Mouse (Mus musculus): ENCODE data around the gene Ppef2. TPM values are rescaled to one million over a fixed set of nuclear protein-coding genes. Genes with fewer than 3 reads are reported as not detected.
A peak's percentile ranks its signal among the peaks of the same experiment; 100 is the strongest.

Gene Ppef2
- polyA plus RNA-seq, 1 experiment: 2.1 TPM

- H3K4me1 ChIP-seq (ENCODE audit: control insufficient read depth, insufficient read depth, low read length): no peaks in the 10 kb centered on the region
- H3K27ac ChIP-seq (ENCODE audit: insufficient read depth, low read length): no peak overlapping the region
- 91% methylated on average over 10 of the region's 10 CpGs for WGBS
Observed at GRCm38 (mm10) chr5:92278942-92279537, 23.0 kb upstream of the Ppef2 start.

GRCm38 (mm10) chr5:92277437-92278394 is 21.6 kb upstream of the Ppef2 start, which contains the start of gene Naaa:
Gene Naaa (minus strand): TSS chr5:92278170.
- no peaks in the 10 kb centered on the region for H3K27me3 ChIP-seq (ENCODE audit: control insufficient read depth, insufficient read depth, low read length)
- WGBS: 2% methylated on average over 54 of the region's 54 CpGs
- peak within 1 kb of the TSS; percentile 74 for H3K4me3 ChIP-seq (replicated peaks; ENCODE audit: insufficient read depth, low read depth, low read length)
- peak within 1 kb of the TSS; percentile 54 for H3K27ac ChIP-seq (ENCODE audit: insufficient read depth, low read length)
- H3K4me1 ChIP-seq (ENCODE audit: control insufficient read depth, insufficient read depth, low read length): no peaks in the 10 kb centered on the region
- TF ChIP-seq POLR2A (IDR thresholded peaks at IDR 0.05; ENCODE audit: borderline replicate concordance, insufficient read depth, low read length) (peak; percentile 77), CTCF (IDR thresholded peaks at IDR 0.05; ENCODE audit: borderline replicate concordance, insufficient read depth, low read depth, low read length) (peak; percentile 21; the same call in 1 of the 2 replicates)
- DNase-seq: peak; percentile 90 to 92

More at GRCm38 (mm10) chr5:92278942-92279537, 23.0 kb upstream of the Ppef2 start:
- no peak for DNase-seq
- Histone ChIP-seq H3K27me3 (ENCODE audit: control insufficient read depth, insufficient read depth, low read length) (no peaks in the 10 kb centered on the region), H3K4me3 (replicated peaks; ENCODE audit: insufficient read depth, low read depth, low read length) (no peak overlapping the region)
- no peak for TF ChIP-seq CTCF (IDR thresholded peaks at IDR 0.05; ENCODE audit: borderline replicate concordance, insufficient read depth, low read depth, low read length)
- no peak for TF ChIP-seq POLR2A (IDR thresholded peaks at IDR 0.05; ENCODE audit: borderline replicate concordance, insufficient read depth, low read length)

GRCm38 (mm10) chr5:92270496-92270895 is 14.4 kb upstream of the Ppef2 start:
- H3K4me3 ChIP-seq (replicated peaks; ENCODE audit: insufficient read depth, low read depth, low read length): no peak overlapping the region
- WGBS: 87% methylated on average over 7 of the region's 7 CpGs
- H3K4me1 ChIP-seq (ENCODE audit: control insufficient read depth, insufficient read depth, low read length): no peaks in the 10 kb centered on the region
- no peak for DNase-seq
- no peaks in the 10 kb centered on the region for H3K27me3 ChIP-seq (ENCODE audit: control insufficient read depth, insufficient read depth, low read length)
- no peak for TF ChIP-seq CTCF (IDR thresholded peaks at IDR 0.05; ENCODE audit: borderline replicate concordance, insufficient read depth, low read depth, low read length)
- TF ChIP-seq POLR2A (IDR thresholded peaks at IDR 0.05; ENCODE audit: borderline replicate concordance, insufficient read depth, low read length): no peak
- H3K27ac ChIP-seq (ENCODE audit: insufficient read depth, low read length): no peak overlapping the region

GRCm38 (mm10) chr5:92263761-92264359 is 7.8 kb upstream of the Ppef2 start:
- Histone ChIP-seq H3K27me3 (ENCODE audit: control insufficient read depth, insufficient read depth, low read length) (no peaks in the 10 kb centered on the region), H3K27ac (ENCODE audit: insufficient read depth, low read length) (no peak overlapping the region), H3K4me1 (ENCODE audit: control insufficient read depth, insufficient read depth, low read length) (no peaks in the 10 kb centered on the region), H3K4me3 (replicated peaks; ENCODE audit: insufficient read depth, low read depth, low read length) (no peak overlapping the region)
- TF ChIP-seq CTCF (IDR thresholded peaks at IDR 0.05; ENCODE audit: borderline replicate concordance, insufficient read depth, low read depth, low read length) (no peak), POLR2A (IDR thresholded peaks at IDR 0.05; ENCODE audit: borderline replicate concordance, insufficient read depth, low read length) (no peak)
- peak; percentile 26 to 56 for DNase-seq
- 19% methylated on average over 4 of the region's 4 CpGs for WGBS

GRCm38 (mm10) chr5:92262646-92263045 is 6.6 kb upstream of the Ppef2 start:
- no peak overlapping the region for H3K4me3 ChIP-seq (replicated peaks; ENCODE audit: insufficient read depth, low read depth, low read length)
- no peak overlapping the region for H3K27ac ChIP-seq (ENCODE audit: insufficient read depth, low read length)
- no peaks in the 10 kb centered on the region for H3K27me3 ChIP-seq (ENCODE audit: control insufficient read depth, insufficient read depth, low read length)
- no peaks in the 10 kb centered on the region for H3K4me1 ChIP-seq (ENCODE audit: control insufficient read depth, insufficient read depth, low read length)
- no peak for DNase-seq
- 92% methylated on average over 8 of the region's 8 CpGs for WGBS
- no peak for TF ChIP-seq CTCF (IDR thresholded peaks at IDR 0.05; ENCODE audit: borderline replicate concordance, insufficient read depth, low read depth, low read length)
- no peak for TF ChIP-seq POLR2A (IDR thresholded peaks at IDR 0.05; ENCODE audit: borderline replicate concordance, insufficient read depth, low read length)

- Histone ChIP-seq H3K4me1 (ENCODE audit: control insufficient read depth, insufficient read depth, low read length) (no peaks in the 10 kb centered on the region), H3K4me3 (replicated peaks; ENCODE audit: insufficient read depth, low read depth, low read length) (no peak overlapping the region), H3K27me3 (ENCODE audit: control insufficient read depth, insufficient read depth, low read length) (no peaks in the 10 kb centered on the region), H3K27ac (ENCODE audit: insufficient read depth, low read length) (no peak overlapping the region)
- no peak for DNase-seq
- WGBS: 48% methylated on average over 6 of the region's 6 CpGs
- TF ChIP-seq CTCF (IDR thresholded peaks at IDR 0.05; ENCODE audit: borderline replicate concordance, insufficient read depth, low read depth, low read length) (no peak), POLR2A (IDR thresholded peaks at IDR 0.05; ENCODE audit: borderline replicate concordance, insufficient read depth, low read length) (no peak)
Observed at GRCm38 (mm10) chr5:92254476-92254875, 1.6 kb downstream of the Ppef2 start.

- no peak overlapping the region for H3K4me3 ChIP-seq (replicated peaks; ENCODE audit: insufficient read depth, low read depth, low read length)
- 13% methylated on average over 18 of the region's 18 CpGs for WGBS
- TF ChIP-seq POLR2A (IDR thresholded peaks at IDR 0.05; ENCODE audit: borderline replicate concordance, insufficient read depth, low read length) (no peak), CTCF (IDR thresholded peaks at IDR 0.05; ENCODE audit: borderline replicate concordance, insufficient read depth, low read depth, low read length) (peak; percentile 40)
- no peak for DNase-seq
- no peaks in the 10 kb centered on the region for H3K4me1 ChIP-seq (ENCODE audit: control insufficient read depth, insufficient read depth, low read length)
- H3K27ac ChIP-seq (ENCODE audit: insufficient read depth, low read length): no peak overlapping the region
- no peaks in the 10 kb centered on the region for H3K27me3 ChIP-seq (ENCODE audit: control insufficient read depth, insufficient read depth, low read length)
Observed at GRCm38 (mm10) chr5:92252797-92253343, 3.2 kb downstream of the Ppef2 start.

Measured in cerebellum, adult 2 months (tissue).